Mouse (Mus musculus) liver, postnatal 0 days (tissue): ENCODE data around the gene Fkbp9.

Source experiments
- CTCF ChIP-seq: sonication (generic); IDR thresholded peaks from 2 replicates; pipeline ENCODE4 v1.5.1; 2016; ENCODE audit warnings: antibody characterized with exemption, low read depth
- EP300 ChIP-seq: IDR thresholded peaks from 2 replicates; pipeline ENCODE4 v1.6.1; 2016; ENCODE audit warnings: antibody characterized with exemption, low read depth, mild to moderate bottlenecking

DNA sequence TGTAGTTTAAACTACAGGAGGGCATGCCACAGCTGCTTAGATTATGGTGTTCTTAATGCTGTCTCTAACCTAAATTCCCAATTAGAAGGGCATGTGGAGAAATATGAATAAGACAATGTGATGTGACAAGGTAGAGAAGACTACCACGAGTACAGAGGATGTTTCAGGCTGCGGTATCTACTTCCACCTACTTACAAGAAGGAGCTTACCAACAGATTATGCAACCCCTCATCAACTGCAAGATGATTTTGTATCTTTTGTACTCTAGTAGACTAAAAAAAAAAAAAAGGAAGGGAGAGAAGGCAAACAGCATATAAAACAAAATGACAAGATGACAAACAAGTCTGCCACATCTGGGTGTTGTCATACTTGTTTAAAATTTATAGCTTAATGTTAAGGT, 76.5 kb downstream of the Fkbp9 start:
- TF ChIP-seq CTCF (no peak), EP300 (no peak)
